Mouse (Mus musculus) adipocyte (in vitro differentiated cells): ENCODE measurements around the gene Gm28038.

Source experiments
- DNase-seq: peaks from one replicate; pipeline ENCODE4 v3.0.0-alpha.2; 2016; ENCODE audit warnings: low spot score

Gene Gm28038

DNA sequence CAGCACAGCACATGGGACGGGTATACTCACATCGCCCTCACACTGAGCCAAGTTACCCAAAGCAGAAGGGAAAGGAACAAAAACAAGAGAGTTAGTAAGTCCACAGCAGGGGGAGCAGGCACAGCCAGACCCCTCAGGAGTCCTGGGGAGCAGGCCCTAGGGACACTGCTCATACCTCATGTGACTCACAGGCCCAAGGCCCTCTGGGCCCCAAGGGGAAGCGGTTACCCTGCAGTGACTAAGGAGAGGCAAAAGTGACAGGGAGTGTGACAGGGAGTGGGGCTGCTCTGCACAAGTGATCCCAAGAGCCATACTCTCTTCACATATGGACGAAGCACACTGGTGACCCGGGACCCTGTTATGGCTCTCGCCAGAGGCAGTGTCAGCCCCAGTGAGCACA, 68.4 kb downstream of the Gm28038 start:
- DNase-seq, result no peak
